In genomic region chr17:3104154-3104931, GRCm38 (mm10) we compare ENCODE assay signal across 19 mouse cellular contexts. TPM values are rescaled to one million over a fixed set of nuclear protein-coding genes. Genes with fewer than 3 reads are reported as not detected.
DNase-seq lines count a peak whose midpoint lies in the region; ATAC-seq and TF ChIP-seq lines count a peak whose summit lies in the region.
"Had no signal": no experiment of that assay in that cellular context is flagged by ENCODE, and none has a peak within 500 bp of the region (broad histone marks: within the 10 kb centered on the region; RNA-seq: fewer than 3 reads in every experiment).

No protein-coding gene starts in this region.

- CTCF ChIA-PET in Patski (lab: Charles Lee), result interaction anchor here (2.4 kb wide), 1 partner anchor 120 kb away, joined by 8 read pairs; no protein-coding TSS in a partner anchor

- H3K4me2 ChIP-seq in lung, embryonic 14.5 days, result no peak overlapping the region
- H3K4me2 ChIP-seq: embryonic facial prominence, embryonic 12.5 days; heart, embryonic 15.5 days; liver, embryonic 15.5 days had no signal

- POLR2A ChIA-PET in Patski (lab: Charles Lee), result no interaction called here

- H3K4me3 ChIP-seq in lung, embryonic 14.5 days (ENCODE audit: low read depth, low read length), result no peak overlapping the region
- H3K4me3 ChIP-seq in lung, adult 2 months (replicated peaks; ENCODE audit: extremely low read depth, low read depth, low read length), result no peak overlapping the region
- no peak overlapping the region for H3K4me3 ChIP-seq in macrophage (ENCODE audit: inconsistent target)
- no peak overlapping the region for H3K4me3 ChIP-seq in embryonic facial prominence, embryonic 10.5 days
- H3K4me3 ChIP-seq: embryonic facial prominence, embryonic 12.5 days; heart, embryonic 15.5 days; limb, embryonic 10.5 days; liver, embryonic 15.5 days; myocyte had no signal

- TF ChIP-seq CTCF in lung, embryonic 14.5 days (IDR thresholded peaks at IDR 0.05; ENCODE audit: low read depth), result peak; percentile 36
- no peak for TF ChIP-seq CTCF in lung, adult 2 months (IDR thresholded peaks at IDR 0.05; ENCODE audit: insufficient read depth, low read length)
- peak; percentile 38 for TF ChIP-seq CTCF in Patski (IDR thresholded peaks at IDR 0.05)

- no peaks in the 10 kb centered on the region for H3K4me1 ChIP-seq in lung, embryonic 14.5 days (ENCODE audit: insufficient read depth)
- peaks cover 2% of the 10 kb centered on the region; the same call in 1 of the 2 replicates for H3K4me1 ChIP-seq in lung, adult 2 months (ENCODE audit: control insufficient read depth, insufficient read depth, low read length)
- H3K4me1 ChIP-seq in embryonic facial prominence, embryonic 10.5 days, result peaks cover 9% of the 10 kb centered on the region

- H3K9me3 ChIP-seq in lung, embryonic 14.5 days (ENCODE audit: low read depth, low read length), result no peaks in the 10 kb centered on the region
- no peaks in the 10 kb centered on the region for H3K9me3 ChIP-seq in embryonic facial prominence, embryonic 10.5 days
- H3K9me3 ChIP-seq: embryonic facial prominence, embryonic 12.5 days; heart, embryonic 15.5 days; limb, embryonic 10.5 days; liver, embryonic 15.5 days had no signal

- H3K27me3 ChIP-seq in lung, embryonic 14.5 days (ENCODE audit: insufficient read depth, low read length), result no peaks in the 10 kb centered on the region
- H3K27me3 ChIP-seq in Patski, result no peaks in the 10 kb centered on the region
- no peaks in the 10 kb centered on the region for H3K27me3 ChIP-seq in embryonic facial prominence, embryonic 10.5 days (replicated peaks; ENCODE audit: low read depth, poor library complexity, severe bottlenecking)
- H3K27me3 ChIP-seq: embryonic facial prominence, embryonic 12.5 days; heart, embryonic 15.5 days; liver, embryonic 15.5 days had no signal

- no peak overlapping the region for H3K27ac ChIP-seq in lung, embryonic 14.5 days (ENCODE audit: low read depth)
- peak overlapping the region; percentile 21 for H3K27ac ChIP-seq in macrophage
- H3K27ac ChIP-seq in embryonic facial prominence, embryonic 10.5 days (replicated peaks), result no peak overlapping the region
- H3K27ac ChIP-seq: embryonic facial prominence, embryonic 12.5 days; heart, embryonic 15.5 days; limb, embryonic 10.5 days; liver, embryonic 15.5 days had no signal

- in situ Hi-C loops in Patski (cut with MboI; ENCODE audit: low pct_unique_long_range_greater_than_20kb), result no loop called here

- ATAC-seq in lung, embryonic 14.5 days (ENCODE audit: insufficient read depth), result no peak
- ATAC-seq in Patski, result no peak

- no peak for TF ChIP-seq POLR2A in lung, adult 2 months (IDR thresholded peaks at IDR 0.05; ENCODE audit: borderline replicate concordance, extremely low read depth, low read depth, low read length)

- no peaks in the 10 kb centered on the region for H3K79me2 ChIP-seq in macrophage (ENCODE audit: inconsistent target)

- no peak overlapping the region for H3K9ac ChIP-seq in lung, embryonic 14.5 days
- H3K9ac ChIP-seq: embryonic facial prominence, embryonic 12.5 days; heart, embryonic 15.5 days; liver, embryonic 15.5 days had no signal

- peak; percentile 63 for DNase-seq in heart, adult 11 months
- no peak for DNase-seq in heart, adult 9 months (ENCODE audit: low spot score in 2 of 2)
- peak; percentile 25 for DNase-seq in lung, embryonic 14.5 days
- no peak for DNase-seq in lung, adult 2 months
- DNase-seq in Patski (ENCODE audit: low read depth, low spot score), result no peak
- DNase-seq in urinary bladder, postnatal 10 days (ENCODE audit: low spot score), result no peak
- no peak for DNase-seq in embryonic facial prominence, embryonic 10.5 days (ENCODE audit: low spot score)
- DNase-seq: adrenal gland, postnatal 10 days; cerebellum, adult 9-11 months; gastrocnemius, postnatal 36 days; kidney, adult 18-20 months; kidney, postnatal 36 days; thymus, postnatal 14 days had no signal

- 79% methylated on average over 6 of the region's 6 CpGs for WGBS in lung, embryonic 14.5 days
- 69% methylated on average over 6 of the region's 6 CpGs for WGBS in lung, adult 2 months
- 40% methylated on average over 6 of the region's 6 CpGs for WGBS in macrophage (ENCODE audit: missing documents)
- WGBS in embryonic facial prominence, embryonic 10.5 days, result 90% methylated on average over 6 of the region's 6 CpGs

- no peaks in the 10 kb centered on the region for H3K36me3 ChIP-seq in lung, embryonic 14.5 days (ENCODE audit: insufficient read depth)
- H3K36me3 ChIP-seq in macrophage (ENCODE audit: inconsistent target), result no peaks in the 10 kb centered on the region
- H3K36me3 ChIP-seq in embryonic facial prominence, embryonic 10.5 days (replicated peaks), result peaks cover 24% of the 10 kb centered on the region
- H3K36me3 ChIP-seq: heart, embryonic 15.5 days; liver, embryonic 15.5 days had no signal

RNA-seq across cellular contexts. Expression of gene Scaf8, which starts 10.4 kb away (rescaled TPM):
- 26.3 and 30.2 TPM in 2 replicates for polyA plus RNA-seq in lung, embryonic 14.5 days (2014; fragmentation: Nextera tagmentation; extraction: Ambion mirVana)
- polyA plus RNA-seq in lung, adult 2 months (2012; rRNA removed), result 23.4 and 24.6 TPM in 2 replicates
- polyA plus RNA-seq in Patski (2021) (45.4 TPM), macrophage (2018) (18.3 to 24.5 TPM (median 22.6 TPM) in 3 replicates)
- 100 to 1,000 TPM in 13 of 26 experiments, 10 to 100 TPM in 13; 47.1 to 130 (median 101) TPM for total RNA-seq in macrophage (2018; cell fraction: chromatin; rRNA removed)
- total RNA-seq in macrophage (2018; cell fraction: cytosol; rRNA removed), result 10 to 100 TPM; 17.4 to 30.4 (median 24.6) TPM
- total RNA-seq in macrophage (2018; cell fraction: nucleus; rRNA removed), result 10 to 100 TPM; 32.3 to 96.0 (median 60.7) TPM
- polyA plus RNA-seq in embryonic facial prominence, embryonic 10.5 days (2016; fragmentation: Nextera tagmentation; extraction: Ambion mirVana), result 23.2 and 23.4 TPM in 2 replicates

Comparison
In these comparisons a context has a peak if more than half of its experiments do, and no peak if none do; other contexts are left out.
1. DNase-seq: peak in heart, adult 11 months (single experiment) and lung, embryonic 14.5 days (single experiment); none in heart, adult 9 months (0 of 2), lung, adult 2 months (single experiment), Patski (single experiment), urinary bladder, postnatal 10 days (single experiment) and embryonic facial prominence, embryonic 10.5 days (single experiment).